Mouse (Mus musculus) right cerebral cortex, postnatal 25 days (tissue): Measurements from ENCODE around the gene Gm21425.
"Not testable (repeated sequence)": the region's sequence is repeated elsewhere in the genome, so short reads cannot be mapped to it uniquely, and the experiment has no call there.

Experiments used
- DNase-seq: peaks from one replicate; pipeline ENCODE4 v3.0.0; 2022

Gm21425 gene

GRCm38 (mm10) chrY:13161668-13162067, at the start of gene Gm21425:
Gene Gm21425 (plus strand): TSS chrY:13161968.
- not testable (repeated sequence) for DNase-seq

DNA sequence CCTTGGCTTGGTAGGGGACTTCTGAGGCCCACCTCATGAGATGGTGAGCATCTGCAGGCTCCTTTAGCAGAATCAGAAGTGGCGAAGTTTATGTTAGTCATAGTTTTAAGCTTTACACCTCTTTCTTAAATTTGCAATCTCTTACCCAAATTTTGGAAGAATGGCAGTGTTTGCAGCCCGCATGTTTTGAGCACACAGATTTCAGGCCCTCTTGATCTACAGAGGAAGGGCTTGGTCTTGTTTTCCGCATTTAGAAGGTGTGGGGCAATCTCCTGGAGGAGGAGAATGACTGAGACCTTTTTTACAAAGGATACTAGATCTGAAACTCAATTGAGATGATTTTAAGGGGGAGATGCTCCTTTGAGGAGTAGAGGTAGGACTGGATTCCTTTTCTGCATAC, 28.4 kb upstream of the Gm21425 start, which contains the start of gene Gm21891:
Gene Gm21891, minus strand, starts transcription at position 101 of the 400 bp plus-strand sequence.
- DNase-seq, result not testable (repeated sequence)
